In the genomic region with DNA sequence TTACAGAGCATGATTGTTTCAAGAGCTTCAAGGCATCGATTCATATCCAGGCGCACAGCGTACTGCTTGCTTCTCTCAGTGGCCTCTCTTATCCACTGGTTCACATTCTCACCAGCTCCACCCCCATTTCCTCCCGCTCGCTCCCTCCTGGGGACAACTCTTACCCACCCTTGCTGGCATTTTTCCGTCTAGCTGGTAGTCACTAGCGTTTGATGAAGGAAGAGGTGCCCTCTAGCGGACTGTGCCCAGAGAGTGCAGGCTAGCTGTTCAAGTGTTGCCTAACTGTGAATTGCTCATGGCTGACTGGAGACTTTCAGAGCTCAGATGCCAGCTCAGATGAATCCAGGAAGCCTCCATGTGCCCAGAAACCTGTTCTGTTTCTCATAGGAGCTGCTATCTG, we compare ENCODE assay signal across 8 mouse cellular contexts.
A peak's percentile ranks its signal among the peaks of the same experiment; 100 is the strongest.
DNase-seq lines count a peak whose midpoint lies in the region; ATAC-seq and TF ChIP-seq lines count a peak whose summit lies in the region.

No protein-coding gene starts in this region.

- H3K9me3 ChIP-seq in hindbrain, postnatal 0 days (ENCODE audit: low read length): no peaks in the 10 kb centered on the region

- no peaks in the 10 kb centered on the region for H3K27me3 ChIP-seq in hindbrain, postnatal 0 days (ENCODE audit: insufficient read depth, low read length)

- intact Hi-C loops in gastrocnemius, adult 2 months (cut with DNase I): loop anchor here (2.0 kb wide), 1 partner anchor 102 kb away; no protein-coding TSS in a partner anchor

- H3K36me3 ChIP-seq in hindbrain, postnatal 0 days (ENCODE audit: insufficient read depth, low read length): no peaks in the 10 kb centered on the region

- H3K27ac ChIP-seq in gastrocnemius, adult 2 months: no peak overlapping the region
- H3K27ac ChIP-seq in hindbrain, postnatal 0 days: peak overlapping the region; percentile 64; the same call in 1 of the 2 replicates

- H3K4me1 ChIP-seq in hindbrain, postnatal 0 days (ENCODE audit: insufficient read depth, low read length): peaks cover 13% of the 10 kb centered on the region

- peak overlapping the region; percentile 31 for H3K4me2 ChIP-seq in hindbrain, postnatal 0 days (ENCODE audit: low read depth, low read length)

- ATAC-seq in hindbrain, postnatal 0 days: peak; percentile 88
- ATAC-seq in megakaryocyte progenitor cell, adult 5-6 weeks (replicated peaks; ENCODE audit: poor library complexity): peak; percentile 97
- ATAC-seq in inflammation-experienced regulatory T-cells, adult 6 months: no peak

- no peak overlapping the region for H3K4me3 ChIP-seq in gastrocnemius, adult 2 months
- H3K4me3 ChIP-seq in hindbrain, postnatal 0 days (ENCODE audit: low read length): no peak overlapping the region

- 0% methylated on average over 8 of the region's 8 CpGs for WGBS in hindbrain, postnatal 0 days

- peak; percentile 72 for TF ChIP-seq CTCF in gastrocnemius, adult 2 months (IDR thresholded peaks at IDR 0.05)
- TF ChIP-seq CTCF in hindbrain, postnatal 0 days (IDR thresholded peaks at IDR 0.05; ENCODE audit: low read depth): peak; percentile 92

- DNase-seq in T-cell, adult 2 months (ENCODE audit: low spot score): peak; percentile 69
- peak; percentile 79 to 85 for DNase-seq in cerebellum, postnatal 25 days
- DNase-seq in gastrocnemius, adult 2 months: peak; percentile 74
- peak; percentile 98 for DNase-seq in hindbrain, postnatal 0 days (ENCODE audit: low spot score)
- peak; percentile 72 to 92 for DNase-seq in left cerebral cortex, adult 9 months (ENCODE audit: low spot score in 2 of 2)
- DNase-seq in right cerebral cortex, postnatal 36 days (ENCODE audit: low spot score in 2 of 2): peak; percentile 80 to 84

- no peak overlapping the region for H3K9ac ChIP-seq in hindbrain, postnatal 0 days (replicated peaks; ENCODE audit: low read length)
